Mouse (Mus musculus) CH12.LX (cell line): ENCODE data around the gene Kcnn4. TPM values are rescaled to one million over a fixed set of nuclear protein-coding genes. Genes with fewer than 3 reads are reported as not detected.

Source experiments
- DNase-seq: peaks from one replicate; pipeline ENCODE4 v3.0.0-alpha.2; 2013; ENCODE audit errors: extremely low read depth
- H3K27ac ChIP-seq: 2 replicates; pipeline ENCODE4 v1.5.1; 2012; ENCODE audit warnings: low read depth, mild to moderate bottlenecking, control low read depth, moderate library complexity; ENCODE audit not compliant: insufficient read depth
- H3K27me3 ChIP-seq: replicated peaks from 2 replicates; pipeline ENCODE3; 2012; ENCODE audit warnings: inconsistent platforms
- H3K36me3 ChIP-seq, 2 experiments: replicated peaks in 1 of 2; 2 replicates each; pipeline versions ENCODE3 to v1.6.1; 2012; ENCODE audit warnings: inconsistent platforms in 1 of 2, low read length in 1 of 2, mild to moderate bottlenecking in 1 of 2, mixed read lengths in 1 of 2, moderate library complexity in 1 of 2; ENCODE audit not compliant: control insufficient read depth in 1 of 2, insufficient read depth in 1 of 2
- H3K4me1 ChIP-seq, 2 experiments: 2 replicates each; pipeline ENCODE4 v1.6.1; 2012; ENCODE audit warnings: inconsistent platforms in 1 of 2, moderate library complexity in 1 of 2; ENCODE audit not compliant: insufficient read depth in 2 of 2, control insufficient read depth in 1 of 2
- H3K4me2 ChIP-seq: 2 replicates; pipeline ENCODE4 v1.6.1; 2012; ENCODE audit warnings: low read depth, mild to moderate bottlenecking, control low read depth; ENCODE audit not compliant: poor library complexity, insufficient read depth, severe bottlenecking
- H3K4me3 ChIP-seq, 3 experiments: fragments of 150-350 bp in 1 of 3; sonication (generic) in 1 of 3; replicated peaks in 1 of 3; 2 replicates each; pipeline versions ENCODE3 to v1.5.1; 2011 to 2012; ENCODE audit warnings: low read depth in 2 of 3, low read length in 2 of 3, mild to moderate bottlenecking in 2 of 3, moderate library complexity in 2 of 3, control low read depth in 1 of 3, improper control_type of control experiment in 1 of 3, inconsistent platforms in 1 of 3, mixed read lengths in 1 of 3; ENCODE audit not compliant: poor library complexity in 1 of 3
- H3K79me2 ChIP-seq: replicated peaks from 2 replicates; pipeline ENCODE4 v1.6.1; 2012; ENCODE audit warnings: mild to moderate bottlenecking, moderate library complexity; ENCODE audit not compliant: control insufficient read depth, poor library complexity, insufficient read depth, severe bottlenecking; ENCODE audit errors: extremely low read depth
- H3K9ac ChIP-seq: 2 replicates; pipeline ENCODE4 v1.6.1; 2012; ENCODE audit warnings: low read depth, mild to moderate bottlenecking, control low read depth, moderate library complexity; ENCODE audit not compliant: insufficient read depth
- H3K9me3 ChIP-seq: replicated peaks from 2 replicates; pipeline ENCODE3; 2012; ENCODE audit warnings: low read length, inconsistent platforms, mixed read lengths
- BHLHE40 ChIP-seq: IDR thresholded peaks from 2 replicates; pipeline ENCODE4 v1.6.1; 2011; ENCODE audit warnings: mild to moderate bottlenecking, low read depth, low read length, improper control_type of control experiment
- CHD1 ChIP-seq: IDR thresholded peaks from 2 replicates; pipeline ENCODE4 v1.6.1; 2012; ENCODE audit warnings: low read depth, low read length, improper control_type of control experiment, inconsistent platforms
- CHD2 ChIP-seq: IDR thresholded peaks from 2 replicates; pipeline ENCODE4 v1.6.1; 2011; ENCODE audit warnings: low read length, improper control_type of control experiment
- CTCF ChIP-seq, 2 experiments: IDR thresholded peaks in 1 of 2; conservative IDR thresholded peaks in 1 of 2; 2 replicates each; pipeline ENCODE4 v1.5.1; 2011 to 2012; ENCODE audit warnings: low read depth in 2 of 2, low read length in 2 of 2, improper control_type of control experiment in 1 of 2, inconsistent platforms in 1 of 2, mild to moderate bottlenecking in 1 of 2, moderate library complexity in 1 of 2
- ELF1 ChIP-seq: IDR thresholded peaks from 2 replicates; pipeline ENCODE4 v1.6.1; 2014; ENCODE audit warnings: low read depth, mild to moderate bottlenecking, inconsistent platforms, low read length, improper control_type of control experiment
- EP300 ChIP-seq: IDR thresholded peaks from 2 replicates; pipeline ENCODE4 v1.6.1; 2011; ENCODE audit warnings: low read length, improper control_type of control experiment
- ETS1 ChIP-seq: conservative IDR thresholded peaks from 2 replicates; pipeline ENCODE4 v1.6.1; 2012; ENCODE audit warnings: low read depth, mild to moderate bottlenecking, inconsistent platforms, low read length, improper control_type of control experiment, moderate library complexity
- GABPA ChIP-seq: IDR thresholded peaks from 2 replicates; pipeline ENCODE4 v1.6.1; 2012; ENCODE audit warnings: low read depth, low read length, improper control_type of control experiment, inconsistent platforms; ENCODE audit not compliant: insufficient replicate concordance
- IRF4 ChIP-seq: IDR thresholded peaks from 2 replicates; pipeline ENCODE4 v1.6.1; 2014; ENCODE audit warnings: low read depth, mild to moderate bottlenecking, inconsistent platforms, low read length, improper control_type of control experiment
- JUN ChIP-seq: IDR thresholded peaks from 2 replicates; pipeline ENCODE4 v1.6.1; 2011; ENCODE audit warnings: low read depth, mild to moderate bottlenecking, low read length, improper control_type of control experiment, moderate library complexity; ENCODE audit not compliant: insufficient read depth
- MAFK ChIP-seq: IDR thresholded peaks from 2 replicates; pipeline ENCODE4 v1.6.1; 2011; ENCODE audit warnings: low read length, improper control_type of control experiment; ENCODE audit not compliant: insufficient replicate concordance
- MAZ ChIP-seq: IDR thresholded peaks from 2 replicates; pipeline ENCODE4 v1.6.1; 2012; ENCODE audit warnings: low read depth, mild to moderate bottlenecking, inconsistent platforms, low read length, improper control_type of control experiment, moderate library complexity
- MYC ChIP-seq: IDR thresholded peaks from 2 replicates; pipeline ENCODE4 v1.6.1; 2011; ENCODE audit warnings: low read depth, mild to moderate bottlenecking, improper control_type of control experiment, low read length
- NRF1 ChIP-seq: IDR thresholded peaks from 2 replicates; pipeline ENCODE4 v1.6.1; 2014; ENCODE audit warnings: low read depth, mild to moderate bottlenecking, inconsistent platforms, low read length, improper control_type of control experiment, moderate library complexity
- POLR2A ChIP-seq: IDR thresholded peaks from 2 replicates; pipeline ENCODE4 v1.6.1; 2011; ENCODE audit warnings: low read depth, mild to moderate bottlenecking, improper control_type of control experiment, low read length
- POLR2AphosphoS2 ChIP-seq: IDR thresholded peaks from 2 replicates; pipeline ENCODE4 v1.6.1; 2011; ENCODE audit warnings: low read depth, low read length, improper control_type of control experiment
- RAD21 ChIP-seq: IDR thresholded peaks from 2 replicates; pipeline ENCODE4 v1.6.1; 2011; ENCODE audit warnings: low read depth, mild to moderate bottlenecking, low read length, improper control_type of control experiment, moderate library complexity
- SMC3 ChIP-seq: IDR thresholded peaks from 2 replicates; pipeline ENCODE4 v1.6.1; 2011; ENCODE audit warnings: low read depth, low read length, improper control_type of control experiment
- TBP ChIP-seq: conservative IDR thresholded peaks from 2 replicates; pipeline ENCODE4 v1.6.1; 2011; ENCODE audit warnings: low read depth, low read length, improper control_type of control experiment
- TCF12 ChIP-seq: IDR thresholded peaks from 2 replicates; pipeline ENCODE4 v1.6.1; 2014; ENCODE audit warnings: low read depth, mild to moderate bottlenecking, inconsistent platforms, low read length, improper control_type of control experiment
- USF2 ChIP-seq: conservative IDR thresholded peaks from 2 replicates; pipeline ENCODE4 v1.6.1; 2011; ENCODE audit warnings: low read depth, low read length, improper control_type of control experiment
- ZC3H11A ChIP-seq: IDR thresholded peaks from 2 replicates; pipeline ENCODE4 v1.6.1; 2012; ENCODE audit warnings: low read depth, mild to moderate bottlenecking, inconsistent platforms, low read length, improper control_type of control experiment
- ZMIZ1 ChIP-seq: IDR thresholded peaks from 2 replicates; pipeline ENCODE4 v1.6.1; 2012; ENCODE audit warnings: low read depth, mild to moderate bottlenecking, inconsistent platforms, low read length, improper control_type of control experiment
- ZNF384 ChIP-seq: IDR thresholded peaks from 2 replicates; pipeline ENCODE4 v1.6.1; 2012; ENCODE audit warnings: low read depth, low read length, improper control_type of control experiment, inconsistent platforms
- dilution Hi-C: fragments of 300-500 bp; cut with MboI; formaldehyde crosslinking; loops from 2 replicates; pipeline ENCODE4 v1.14.3; 2020; ENCODE audit warnings: low sequenced_read_pairs; ENCODE audit not compliant: extremely low pct_unique_long_range_greater_than_20kb, extremely low pct_ligation_motif_present
- in situ Hi-C: fragments of 300-500 bp; cut with MboI; formaldehyde crosslinking; loops from 3 replicates; pipeline ENCODE4 v1.14.3; 2019; ENCODE audit warnings: low sequenced_read_pairs, low pct_ligation_motif_present, low pct_unique_long_range_greater_than_20kb, mixed read lengths
- polyA plus RNA-seq: library from polyadenylated mRNA; unstranded; fragments of >175 nt; gene quantifications from 2 replicates; pipeline ENCODE4 v1.2.1, GENCODE M21; 2012; ENCODE audit warnings: low read depth; ENCODE audit not compliant: insufficient read length
- total RNA-seq, 2 experiments: library from RNA; depleted of rRNA; stranded (reverse); fragments of 300-350 nt in 1 of 2; fragments of >200 nt in 1 of 2; gene quantifications; 2 replicates each; pipeline ENCODE4 v1.2.3; 2012 to 2014

Gene Kcnn4
- total and polyA plus RNA-seq, 3 experiments = 8.2 to 12.9 (median 10.5) TPM

DNA sequence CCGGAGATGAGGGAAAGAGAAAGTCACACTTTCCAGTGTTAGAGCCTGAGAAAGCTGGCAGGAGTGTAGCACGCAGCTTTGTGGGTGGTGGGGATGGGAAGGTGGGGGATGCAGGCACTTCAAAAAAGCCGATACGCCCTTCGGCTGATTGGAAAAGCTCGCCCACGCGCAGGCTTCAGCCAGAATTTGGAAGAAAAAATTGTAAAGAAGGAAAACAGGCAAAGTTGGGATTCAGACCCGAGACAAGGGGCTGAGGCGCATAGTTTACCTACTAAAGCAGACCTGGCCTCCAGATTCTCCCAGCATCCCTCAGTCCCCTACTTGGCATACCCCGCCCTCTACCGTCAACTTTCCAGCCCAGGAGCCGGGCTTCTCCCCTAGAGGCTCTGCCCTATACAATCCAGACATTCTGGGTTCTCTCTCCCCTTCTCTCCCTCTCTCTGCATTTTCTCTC, 44.4 kb upstream of the Kcnn4 start:
- DNase-seq = no peak
- TF ChIP-seq ETS1 (no peak), MYC (no peak), EP300 (no peak), ZNF384 (no peak), NRF1 (no peak), GABPA (no peak), POLR2A (no peak), ZC3H11A (no peak), IRF4 (no peak), CHD2 (no peak)
- H3K27me3 ChIP-seq = peaks cover 53% of the 10 kb centered on the region
- dilution Hi-C loops (no loop called here), in situ Hi-C loops (no loop called here)
- H3K9me3 ChIP-seq = peaks cover 17% of the 10 kb centered on the region
- no peak overlapping the region for H3K4me3 ChIP-seq
- H3K4me1 ChIP-seq = no peaks in the 10 kb centered on the region
- no peak overlapping the region for H3K4me2 ChIP-seq
- no peak overlapping the region for H3K27ac ChIP-seq
- no peak overlapping the region for H3K9ac ChIP-seq
- no peaks in the 10 kb centered on the region for H3K79me2 ChIP-seq
- H3K36me3 ChIP-seq = no peaks in the 10 kb centered on the region

DNA sequence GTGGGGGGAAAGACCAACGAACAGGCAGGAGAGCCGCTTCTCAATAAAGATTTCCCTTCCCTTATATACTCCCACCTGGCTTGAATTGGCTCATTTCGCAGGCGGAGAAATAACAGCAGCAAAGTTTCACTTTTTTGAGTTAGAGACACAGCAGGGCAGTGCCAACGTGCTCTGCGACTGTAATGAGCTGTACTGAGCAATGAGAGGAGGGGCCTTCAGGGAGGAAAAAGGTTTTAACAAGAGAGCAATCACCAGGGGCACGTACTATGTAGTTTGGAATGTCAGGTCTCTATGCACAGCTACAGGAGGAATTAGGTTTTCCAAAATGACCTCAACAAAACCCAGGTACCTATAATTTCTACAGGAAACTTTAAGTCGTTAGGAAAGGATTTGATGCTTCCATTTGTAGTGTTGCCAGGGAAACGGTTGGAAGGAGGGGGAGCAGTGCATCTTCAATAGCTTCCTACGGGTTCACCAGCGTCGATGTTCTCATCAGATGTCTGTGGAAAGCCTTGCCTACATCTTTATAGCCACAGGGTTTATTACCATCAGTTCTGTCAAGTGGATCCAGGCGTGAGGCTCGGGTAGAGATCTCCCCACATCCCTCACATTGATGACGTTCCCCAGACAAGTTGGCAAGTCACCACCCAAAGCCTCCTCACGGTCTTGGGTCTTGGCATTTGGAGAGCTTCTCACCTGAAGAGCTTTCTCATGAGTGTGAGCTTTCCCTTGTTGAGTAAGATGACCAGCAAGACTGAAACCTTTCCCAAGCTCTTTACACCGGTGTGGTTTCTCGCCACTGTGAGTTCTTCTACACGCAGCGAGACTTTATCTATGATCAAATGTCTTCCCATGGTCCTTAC, 43.6 kb upstream of the Kcnn4 start:
- in situ Hi-C loops = no loop called here
- Histone ChIP-seq H3K79me2 (no peaks in the 10 kb centered on the region), H3K4me2 (no peak overlapping the region), H3K27me3 (peaks cover 52% of the 10 kb centered on the region), H3K36me3 (no peaks in the 10 kb centered on the region), H3K4me1 (no peaks in the 10 kb centered on the region), H3K4me3 (no peak overlapping the region), H3K9me3 (peaks cover 17% of the 10 kb centered on the region), H3K27ac (no peak overlapping the region), H3K9ac (no peak overlapping the region)
- DNase-seq = no peak
- dilution Hi-C loops = no loop called here
- TF ChIP-seq ZNF384 = no peak
- TF ChIP-seq MAFK = no peak
- TF ChIP-seq USF2 = no peak
- TF ChIP-seq RAD21 = no peak
- TF ChIP-seq IRF4 = no peak
- no peak for TF ChIP-seq CHD1
- no peak for TF ChIP-seq SMC3
- TF ChIP-seq TCF12 = no peak
- TF ChIP-seq POLR2AphosphoS2 = no peak
- no peak for TF ChIP-seq JUN
- no peak for TF ChIP-seq GABPA
- no peak for TF ChIP-seq ELF1
- no peak for TF ChIP-seq TBP
- TF ChIP-seq ETS1 = no peak
- no peak for TF ChIP-seq MAZ
- TF ChIP-seq CTCF (conservative IDR thresholded peaks at IDR 0.05 in 1 of 2, IDR thresholded peaks at IDR 0.05 in 1 of 2; ENCODE audit: low read depth in 2 of 2, low read length in 2 of 2) = no peak
- TF ChIP-seq NRF1 = no peak
- TF ChIP-seq BHLHE40 = no peak
- no peak for TF ChIP-seq ZMIZ1
